ENCODE assay signal across 9 mouse cellular contexts in genomic region chr12:77197121-77197599, GRCm38 (mm10). TPM values are rescaled to one million over a fixed set of nuclear protein-coding genes. Genes with fewer than 3 reads are reported as not detected.
A peak's percentile ranks its signal among the peaks of the same experiment; 100 is the strongest.
DNase-seq lines count a peak whose midpoint lies in the region.
"Had no signal": no experiment of that assay in that cellular context is flagged by ENCODE, and none has a peak within 500 bp of the region (broad histone marks: within the 10 kb centered on the region; RNA-seq: fewer than 3 reads in every experiment).

No protein-coding gene starts in this region.

- no peaks in the 10 kb centered on the region for H3K36me3 ChIP-seq in limb, embryonic 10.5 days

- H3K27ac ChIP-seq in limb, embryonic 10.5 days: no peak overlapping the region

- WGBS in limb, embryonic 10.5 days: 82% methylated on average over 7 of the region's 7 CpGs

- peaks cover 2% of the 10 kb centered on the region; the same call in 1 of the 2 replicates for H3K4me1 ChIP-seq in limb, embryonic 10.5 days

- peak; percentile 56 for DNase-seq in kidney, adult 18-20 months
- DNase-seq in kidney, postnatal 14 days: no peak
- peak; percentile 33 for DNase-seq in urinary bladder, postnatal 14 days (ENCODE audit: low spot score)
- DNase-seq in urinary bladder, postnatal 25 days (ENCODE audit: low spot score): no peak
- DNase-seq in kidney, postnatal 36 days: peak; percentile 63 to 72
- peak; percentile 24 to 27 for DNase-seq in thymus, postnatal 36 days
- no peak for DNase-seq in limb, embryonic 10.5 days (ENCODE audit: low spot score)
- no peak for DNase-seq in right cerebral cortex, postnatal 4 days

- H3K27me3 ChIP-seq in limb, embryonic 10.5 days (ENCODE audit: low read depth, poor library complexity, severe bottlenecking): no peaks in the 10 kb centered on the region

- H3K9me3 ChIP-seq in limb, embryonic 10.5 days (replicated peaks): no peaks in the 10 kb centered on the region

- no peak overlapping the region for H3K4me3 ChIP-seq in limb, embryonic 10.5 days
- H3K4me3 ChIP-seq: erythroblast, embryonic 14.5 days had no signal

RNA-seq across cellular contexts. Expression of gene Fut8, which starts 40.8 kb away (rescaled TPM):
- polyA plus RNA-seq in limb, embryonic 10.5 days (2016; fragmentation: Nextera tagmentation; extraction: Ambion mirVana): 19.3 and 21.1 TPM in 2 replicates

Comparison
In these comparisons a context has a peak if more than half of its experiments do, and no peak if none do; other contexts are left out.
1. DNase-seq: peak in kidney, adult 18-20 months (single experiment), urinary bladder, postnatal 14 days (single experiment), kidney, postnatal 36 days (2 of 2) and thymus, postnatal 36 days (2 of 2); none in kidney, postnatal 14 days (single experiment), urinary bladder, postnatal 25 days (single experiment), limb, embryonic 10.5 days (single experiment) and right cerebral cortex, postnatal 4 days (single experiment).